Mouse (Mus musculus) megakaryocyte, embryonic 14.5 days (primary cell): ENCODE measurements around the gene 1700017B05Rik.

Source experiments
- FLI1 ChIP-seq: IDR thresholded peaks from 2 replicates; pipeline ENCODE4 v1.6.1; 2012; ENCODE audit warnings: low read length, inconsistent platforms, mixed read lengths
- GATA1 ChIP-seq: IDR thresholded peaks from 3 replicates; pipeline ENCODE4 v1.6.1; 2012; ENCODE audit warnings: mixed read lengths, low read length, inconsistent platforms, borderline replicate concordance

GRCm38 (mm10) chr9:57212448-57213222, 49.8 kb downstream of the 1700017B05Rik start:
- TF ChIP-seq FLI1 (no peak), GATA1 (no peak)
